Mouse (Mus musculus): Measurements from ENCODE around the gene 1700013F07Rik.
"Not testable (repeated sequence)": the region's sequence is repeated elsewhere in the genome, so short reads cannot be mapped to it uniquely, and the experiment has no call there.

- not testable (repeated sequence) for TF ChIP-seq CTCF, EP300 (IDR thresholded peaks at IDR 0.05)
Measured at GRCm38 (mm10) chr3:108569636-108570035, 35.7 kb downstream of the 1700013F07Rik start.

All from lung, postnatal 0 days (tissue).